Mouse (Mus musculus) lung, embryonic 14.5 days (tissue): ENCODE results near the gene Trim40. TPM values are rescaled to one million over a fixed set of nuclear protein-coding genes. Genes with fewer than 3 reads are reported as not detected.
A peak's percentile ranks its signal among the peaks of the same experiment; 100 is the strongest.

Experiments used
- ATAC-seq: fragments of 200-750 bp; cut with Nextera tagmentation; 2 replicates; pipeline ENCODE4 v1.8.0; 2017; ENCODE audit warnings: mild to moderate bottlenecking, moderate TSS enrichment, moderate library complexity; ENCODE audit not compliant: insufficient read depth
- DNase-seq: peaks from one replicate; pipeline ENCODE4 v3.0.0-alpha.2; 2015
- H3K27ac ChIP-seq: fragments of 300-500 bp; sonication (generic); 2 replicates; pipeline ENCODE4 v1.5.1; 2014; ENCODE audit warnings: low read depth, mild to moderate bottlenecking, moderate library complexity
- H3K27me3 ChIP-seq: fragments of 300-500 bp; sonication (generic); 2 replicates; pipeline ENCODE4 v1.6.1; 2014; ENCODE audit warnings: low read length, control low read depth; ENCODE audit not compliant: insufficient read depth
- H3K36me3 ChIP-seq: fragments of 300-500 bp; sonication (generic); 2 replicates; pipeline ENCODE4 v1.6.1; 2014; ENCODE audit warnings: control low read depth; ENCODE audit not compliant: insufficient read depth
- H3K4me1 ChIP-seq: fragments of 300-500 bp; sonication (generic); 2 replicates; pipeline ENCODE4 v1.6.1; 2014; ENCODE audit warnings: antibody characterized with exemption, control low read depth; ENCODE audit not compliant: insufficient read depth
- H3K4me2 ChIP-seq: fragments of 300-500 bp; sonication (generic); 2 replicates; pipeline ENCODE4 v1.6.1; 2014; ENCODE audit warnings: mild to moderate bottlenecking
- H3K4me3 ChIP-seq: fragments of 300-500 bp; sonication (generic); 2 replicates; pipeline ENCODE4 v1.5.1; 2014; ENCODE audit warnings: low read depth, low read length
- H3K9ac ChIP-seq: fragments of 300-500 bp; sonication (generic); 2 replicates; pipeline ENCODE4 v1.6.1; 2014
- H3K9me3 ChIP-seq: fragments of 300-500 bp; sonication (generic); 2 replicates; pipeline ENCODE4 v1.6.1; 2016; ENCODE audit warnings: low read depth, low read length, control low read depth
- CTCF ChIP-seq: IDR thresholded peaks from 2 replicates; pipeline ENCODE4 v1.5.1; 2016; ENCODE audit warnings: antibody characterized with exemption, low read depth
- WGBS: fragments of 180-500 bp; shearing (Covaris S2); extraction: QIAGEN DNeasy Blood & Tissue Kit; methylation state at CpG from one replicate; pipeline ENCODE4 v1.1.7; 2014; 5-methylcytosine and 5-hydroxymethylcytosine counted together
- polyA plus RNA-seq: library from polyadenylated mRNA; unstranded; fragments of >200 nt; fragmentation: Nextera tagmentation; extraction: Ambion mirVana; gene quantifications from 2 replicates; pipeline ENCODE4 v1.2.1, GENCODE M21; 2014

Trim40 gene
- polyA plus RNA-seq, 1 experiment from 2014 or later, result not detected

GRCm38 (mm10) chr17:36903651-36904050 is 13.7 kb upstream of the Trim40 start:
- no peak overlapping the region for H3K27ac ChIP-seq
- ATAC-seq (no peak), DNase-seq (no peak)
- no peaks in the 10 kb centered on the region for H3K9me3 ChIP-seq
- H3K27me3 ChIP-seq, result no peaks in the 10 kb centered on the region
- H3K9ac ChIP-seq, result no peak overlapping the region
- no peaks in the 10 kb centered on the region for H3K36me3 ChIP-seq
- no peaks in the 10 kb centered on the region for H3K4me1 ChIP-seq
- H3K4me3 ChIP-seq, result no peak overlapping the region
- no peak overlapping the region for H3K4me2 ChIP-seq
- WGBS, result 59% methylated on average over 3 of the region's 3 CpGs
- no peak for TF ChIP-seq CTCF

GRCm38 (mm10) chr17:36900691-36901090 is 10.8 kb upstream of the Trim40 start:
- peak; percentile 28 for DNase-seq

GRCm38 (mm10) chr17:36900001-36900400 is 10.1 kb upstream of the Trim40 start:
- ATAC-seq (no peak), DNase-seq (no peak)
- Histone ChIP-seq H3K4me1 (no peaks in the 10 kb centered on the region), H3K36me3 (no peaks in the 10 kb centered on the region), H3K9me3 (no peaks in the 10 kb centered on the region), H3K27me3 (no peaks in the 10 kb centered on the region), H3K27ac (no peak overlapping the region), H3K9ac (no peak overlapping the region), H3K4me2 (no peak overlapping the region), H3K4me3 (no peak overlapping the region)
- no peak for TF ChIP-seq CTCF
- WGBS, result 77% methylated on average over 5 of the region's 5 CpGs

More at GRCm38 (mm10) chr17:36900691-36901090, 10.8 kb upstream of the Trim40 start:
- 0 out of 2 replicates have a peak, but pooled peaks have one; percentile 15 for TF ChIP-seq CTCF
- Histone ChIP-seq H3K4me3 (no peak overlapping the region), H3K4me2 (no peak overlapping the region), H3K4me1 (no peaks in the 10 kb centered on the region), H3K27ac (no peak overlapping the region), H3K9me3 (no peaks in the 10 kb centered on the region), H3K36me3 (no peaks in the 10 kb centered on the region), H3K9ac (no peak overlapping the region), H3K27me3 (no peaks in the 10 kb centered on the region)
- WGBS, result 27% methylated on average over 1 of the region's 1 CpGs
- ATAC-seq, result no peak

- Histone ChIP-seq H3K4me3 (no peak overlapping the region), H3K9ac (no peak overlapping the region), H3K9me3 (no peaks in the 10 kb centered on the region), H3K27me3 (no peaks in the 10 kb centered on the region), H3K27ac (no peak overlapping the region), H3K36me3 (no peaks in the 10 kb centered on the region), H3K4me2 (no peak overlapping the region), H3K4me1 (no peaks in the 10 kb centered on the region)
- 79% methylated on average over 4 of the region's 4 CpGs for WGBS
- no peak for TF ChIP-seq CTCF
- DNase-seq (no peak), ATAC-seq (no peak)
Observed at GRCm38 (mm10) chr17:36899376-36899775, 9.5 kb upstream of the Trim40 start.

GRCm38 (mm10) chr17:36897552-36898205 is 7.8 kb upstream of the Trim40 start, which contains the start of gene Trim31:
Gene Trim31 (plus strand): TSS chr17:36898118.
- no peak within 1 kb of the TSS for H3K4me2 ChIP-seq
- no peaks in the 10 kb centered on the region for H3K4me1 ChIP-seq
- DNase-seq, result no peak
- ATAC-seq, result no peak
- no peaks in the 10 kb centered on the region for H3K27me3 ChIP-seq
- no peaks in the 10 kb centered on the region for H3K36me3 ChIP-seq
- H3K9ac ChIP-seq, result no peak within 1 kb of the TSS
- H3K27ac ChIP-seq, result no peak within 1 kb of the TSS
- H3K9me3 ChIP-seq, result no peaks in the 10 kb centered on the region
- WGBS, result 54% methylated on average over 6 of the region's 6 CpGs
- TF ChIP-seq CTCF, result no peak
- H3K4me3 ChIP-seq, result no peak within 1 kb of the TSS

GRCm38 (mm10) chr17:36897065-36897464 is 7.1 kb upstream of the Trim40 start:
- H3K4me2 ChIP-seq, result no peak overlapping the region
- TF ChIP-seq CTCF, result no peak
- H3K36me3 ChIP-seq, result no peaks in the 10 kb centered on the region
- no peaks in the 10 kb centered on the region for H3K27me3 ChIP-seq
- no peak overlapping the region for H3K9ac ChIP-seq
- H3K4me1 ChIP-seq, result no peaks in the 10 kb centered on the region
- no peak overlapping the region for H3K4me3 ChIP-seq
- ATAC-seq (no peak), DNase-seq (no peak)
- no peaks in the 10 kb centered on the region for H3K9me3 ChIP-seq
- no peak overlapping the region for H3K27ac ChIP-seq

GRCm38 (mm10) chr17:36896583-36896982 is 6.7 kb upstream of the Trim40 start:
- H3K9me3 ChIP-seq, result no peaks in the 10 kb centered on the region
- H3K4me3 ChIP-seq, result no peak overlapping the region
- DNase-seq, result peak; percentile 72
- ATAC-seq, result no peak
- TF ChIP-seq CTCF, result peak; percentile 66
- H3K4me2 ChIP-seq, result no peak overlapping the region
- H3K4me1 ChIP-seq, result no peaks in the 10 kb centered on the region
- no peaks in the 10 kb centered on the region for H3K27me3 ChIP-seq
- 78% methylated on average over 1 of the region's 1 CpGs for WGBS
- H3K9ac ChIP-seq, result no peak overlapping the region
- H3K36me3 ChIP-seq, result no peaks in the 10 kb centered on the region
- no peak overlapping the region for H3K27ac ChIP-seq
